Mouse (Mus musculus): Measurements from ENCODE around the gene Cdc42ep2.
A peak's percentile ranks its signal among the peaks of the same experiment; 100 is the strongest.

DNA sequence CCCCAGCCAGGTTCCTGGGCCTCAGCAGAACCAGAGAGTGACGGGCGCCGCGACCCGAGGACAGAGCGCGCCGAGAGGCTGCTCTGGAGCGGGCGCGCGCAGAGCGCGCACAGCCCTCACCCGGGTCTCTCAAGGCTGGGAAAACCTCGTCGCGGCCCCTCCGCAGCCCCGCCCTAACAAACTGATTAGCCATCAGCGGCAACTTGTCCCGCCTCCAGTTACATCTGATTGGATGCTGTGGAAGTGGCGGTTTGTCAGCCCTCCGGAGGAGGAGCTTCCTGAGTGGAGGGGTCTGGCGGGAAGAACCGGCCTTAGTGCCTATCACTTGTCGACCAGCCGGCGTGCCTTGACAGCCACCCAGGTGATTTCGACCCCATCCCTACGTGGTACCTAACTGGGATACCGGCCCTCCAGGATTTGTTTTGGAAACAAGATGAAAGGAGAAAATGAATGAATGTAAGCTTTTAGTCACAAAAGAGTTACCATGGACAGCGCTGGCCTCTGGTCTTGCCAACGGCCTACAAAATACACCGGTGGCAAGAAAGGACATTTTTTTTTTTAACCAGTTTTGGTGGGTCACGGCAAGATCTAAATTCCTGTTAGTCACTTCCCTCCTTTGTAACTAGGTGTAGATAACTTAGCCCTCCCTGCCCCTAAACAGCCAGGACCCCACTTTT is 30.5 kb downstream of the Cdc42ep2 start, which contains the start of gene Tigd3:
- TF ChIP-seq USF1 (IDR thresholded peaks at IDR 0.05; ENCODE audit: low read depth, low read length) (no peak), CTCF (IDR thresholded peaks at IDR 0.05 in 2 of 3, conservative IDR thresholded peaks at IDR 0.05 in 1 of 3; ENCODE audit: control insufficient read depth in 1 of 3, insufficient read depth in 1 of 3, low read depth in 2 of 3, low read length in 3 of 3, poor library complexity in 1 of 3, severe bottlenecking in 1 of 3) (no peak), POLR2A (IDR thresholded peaks at IDR 0.05; ENCODE audit: control insufficient read depth in 1 of 2, insufficient read depth in 1 of 2, low read depth in 1 of 2, low read length in 2 of 2, poor library complexity in 1 of 2) (peak; percentile 73 to 85; a peak in 3 of 4 replicates), E2F4 (IDR thresholded peaks at IDR 0.05; ENCODE audit: borderline replicate concordance, low read depth, low read length) (0 out of 2 replicates have a peak, but pooled peaks have one; percentile 58), ZC3H11A (IDR thresholded peaks at IDR 0.05; ENCODE audit: low read depth, low read length) (no peak), CHD2 (IDR thresholded peaks at IDR 0.05; ENCODE audit: low read length) (peak; percentile 67), HCFC1 (IDR thresholded peaks at IDR 0.05; ENCODE audit: low read depth, low read length) (peak; percentile 69)
